Mouse (Mus musculus): Measurements from ENCODE around the gene Mucl3. TPM values are rescaled to one million over a fixed set of nuclear protein-coding genes. Genes with fewer than 3 reads are reported as not detected.

The Mucl3 gene
- polyA plus RNA-seq, 1 experiment from 2014 or later, result not detected

DNA sequence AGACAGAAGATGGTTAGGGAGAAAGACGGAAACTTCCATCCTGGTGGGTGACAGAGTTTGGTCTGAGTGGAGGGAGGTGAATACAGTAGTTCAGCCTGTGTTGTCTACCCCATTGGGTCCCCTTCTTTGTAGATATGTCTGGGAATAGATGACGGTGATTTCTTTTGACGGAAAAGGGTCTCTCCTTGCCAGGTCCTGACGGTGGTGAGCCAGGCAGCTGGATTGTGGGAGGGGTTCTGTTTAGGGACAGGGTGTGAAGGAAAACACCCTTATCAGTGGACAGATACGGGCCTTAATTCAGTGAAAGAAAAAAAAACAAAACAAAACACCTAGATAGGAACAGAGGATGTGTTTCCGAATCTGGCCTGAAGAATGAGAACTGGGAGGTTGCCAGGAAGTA is 4.1 kb downstream of the Mucl3 start:
- no peaks in the 10 kb centered on the region for H3K36me3 ChIP-seq (ENCODE audit: control insufficient read depth, insufficient read depth, low read length)
- no peaks in the 10 kb centered on the region for H3K27me3 ChIP-seq (ENCODE audit: control insufficient read depth, insufficient read depth, low read length)
- WGBS, result 85% methylated on average over 6 of the region's 6 CpGs
- no peak overlapping the region for H3K9ac ChIP-seq (replicated peaks; ENCODE audit: low read depth, low read length)
- no peak overlapping the region for H3K4me2 ChIP-seq (ENCODE audit: low read depth, low read length)
- no peaks in the 10 kb centered on the region for H3K9me3 ChIP-seq (ENCODE audit: control insufficient read depth, low read length)
- no peak for ATAC-seq (ENCODE audit: low read depth)
- H3K4me1 ChIP-seq (ENCODE audit: control insufficient read depth, insufficient read depth, low read length), result no peaks in the 10 kb centered on the region
- H3K4me3 ChIP-seq (ENCODE audit: low read depth, low read length), result no peak overlapping the region
- no peak overlapping the region for H3K27ac ChIP-seq (ENCODE audit: low read depth, low read length)

DNA sequence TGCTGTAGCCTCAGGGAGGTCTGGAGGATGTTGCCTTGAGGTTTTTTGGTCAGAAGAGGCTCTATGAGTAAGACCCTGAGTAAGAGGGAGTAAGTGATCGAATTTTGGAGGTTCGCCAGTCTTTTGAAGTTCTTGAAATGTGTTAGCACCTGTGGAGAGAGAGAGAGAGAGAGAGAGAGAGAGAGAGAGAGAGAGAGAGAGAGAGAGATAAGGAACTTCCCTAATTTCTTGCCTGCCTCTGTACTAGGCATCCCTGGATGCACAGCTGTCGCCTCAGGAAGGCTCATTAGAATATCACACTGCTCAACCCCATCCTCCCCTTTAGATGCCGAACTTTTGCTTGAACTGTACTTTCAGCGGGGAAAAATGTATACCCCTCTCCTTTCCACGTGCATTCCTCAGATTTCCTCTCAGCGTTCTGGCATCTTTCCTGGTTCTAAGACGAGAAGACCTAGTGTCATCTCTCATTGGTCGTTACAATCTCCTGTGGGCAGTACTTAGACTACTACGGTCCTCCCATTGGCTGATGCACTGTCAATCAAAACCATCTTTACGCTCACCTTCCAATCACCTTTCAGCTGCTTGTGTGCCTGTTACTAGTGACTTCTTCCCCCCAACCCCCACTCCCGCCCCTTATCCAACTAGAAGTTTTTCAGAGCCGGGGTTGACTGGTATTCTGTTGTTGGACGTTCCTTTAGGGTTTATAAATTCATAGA is 4.9 kb downstream of the Mucl3 start:
- no peaks in the 10 kb centered on the region for H3K9me3 ChIP-seq (ENCODE audit: control insufficient read depth, low read length)
- 26% methylated on average over 14 of the region's 14 CpGs for WGBS
- H3K4me3 ChIP-seq (ENCODE audit: low read depth, low read length), result no peak overlapping the region
- no peak overlapping the region for H3K9ac ChIP-seq (replicated peaks; ENCODE audit: low read depth, low read length)
- H3K36me3 ChIP-seq (ENCODE audit: control insufficient read depth, insufficient read depth, low read length), result no peaks in the 10 kb centered on the region
- peak; percentile 82 for ATAC-seq (ENCODE audit: low read depth)
- no peaks in the 10 kb centered on the region for H3K27me3 ChIP-seq (ENCODE audit: control insufficient read depth, insufficient read depth, low read length)
- H3K4me1 ChIP-seq (ENCODE audit: control insufficient read depth, insufficient read depth, low read length), result 0 out of 2 replicates have a peak, but pooled peaks cover 3% of the 10 kb centered on the region
- H3K27ac ChIP-seq (ENCODE audit: low read depth, low read length), result no peak overlapping the region
- no peak overlapping the region for H3K4me2 ChIP-seq (ENCODE audit: low read depth, low read length)

DNA sequence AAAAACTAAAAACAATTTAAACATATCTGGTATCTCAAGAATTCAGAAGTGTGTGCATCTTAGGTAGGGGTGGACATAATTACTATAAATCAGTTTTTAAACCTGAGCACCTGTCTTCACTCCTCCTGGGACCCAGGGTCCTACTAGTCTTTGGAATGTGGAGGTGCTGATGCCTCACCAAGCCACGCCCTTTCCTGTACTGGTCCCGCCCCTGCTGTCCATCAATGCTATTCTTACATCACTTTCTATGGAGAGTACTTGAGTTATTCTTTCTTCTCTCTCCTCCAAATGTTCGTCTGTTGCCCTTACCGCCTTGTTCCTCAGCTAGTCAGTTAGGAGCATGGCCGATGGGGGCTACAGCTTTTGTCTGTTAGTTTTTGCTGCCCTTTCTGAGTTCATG is 7.1 kb downstream of the Mucl3 start:
- Histone ChIP-seq H3K36me3 (ENCODE audit: control insufficient read depth, insufficient read depth, low read length) (no peaks in the 10 kb centered on the region), H3K27me3 (ENCODE audit: control insufficient read depth, insufficient read depth, low read length) (no peaks in the 10 kb centered on the region), H3K9me3 (ENCODE audit: control insufficient read depth, low read length) (no peaks in the 10 kb centered on the region), H3K4me2 (ENCODE audit: low read depth, low read length) (no peak overlapping the region), H3K27ac (ENCODE audit: low read depth, low read length) (no peak overlapping the region), H3K9ac (replicated peaks; ENCODE audit: low read depth, low read length) (no peak overlapping the region), H3K4me1 (ENCODE audit: control insufficient read depth, insufficient read depth, low read length) (0 out of 2 replicates have a peak, but pooled peaks cover 3% of the 10 kb centered on the region), H3K4me3 (ENCODE audit: low read depth, low read length) (no peak overlapping the region)
- 43% methylated on average over 5 of the region's 5 CpGs for WGBS
- ATAC-seq (ENCODE audit: low read depth), result no peak

DNA sequence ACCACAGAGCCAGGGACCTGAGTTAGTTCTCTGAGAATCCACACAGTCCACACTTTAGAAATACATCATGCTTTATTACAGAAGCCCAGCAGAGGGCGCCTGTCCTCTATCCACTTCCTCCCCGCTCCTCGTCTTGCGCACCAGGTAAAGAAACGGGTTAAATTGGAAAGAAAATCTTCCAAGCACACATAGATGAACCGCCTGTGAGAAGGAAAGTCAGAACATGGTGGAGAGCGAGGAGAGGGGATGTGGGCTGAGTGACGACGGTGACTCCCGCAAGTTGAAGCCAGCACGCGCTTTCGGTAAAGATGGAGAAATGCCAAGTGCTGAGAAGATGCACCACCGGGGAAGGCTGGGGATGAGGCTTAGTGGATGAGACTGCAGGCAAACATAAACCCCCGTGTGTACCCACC is 7.8 kb downstream of the Mucl3 start:
- WGBS, result 1% methylated on average over 15 of the region's 15 CpGs
- H3K27ac ChIP-seq (ENCODE audit: low read depth, low read length), result no peak overlapping the region
- peak; percentile 65 for ATAC-seq (ENCODE audit: low read depth)

DNA sequence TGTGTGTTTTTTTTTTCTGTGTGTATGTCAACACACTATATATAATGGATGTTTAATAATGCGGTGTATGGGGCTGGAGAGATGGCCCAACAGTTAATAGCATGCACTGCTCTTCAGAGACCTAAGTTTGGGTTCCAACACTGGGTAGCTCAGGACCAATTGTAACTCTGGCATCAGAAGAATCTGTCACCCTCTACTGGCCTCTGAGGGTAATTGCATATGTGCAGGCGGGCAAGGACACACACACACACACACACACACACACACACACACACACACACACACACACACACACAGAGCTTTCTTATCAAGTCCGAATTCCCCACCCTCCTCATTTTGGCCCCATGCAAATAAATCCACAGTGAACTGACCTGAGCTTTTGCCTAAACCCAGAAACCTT is 8.3 kb downstream of the Mucl3 start:
- Histone ChIP-seq H3K4me2 (ENCODE audit: low read depth, low read length) (no peak overlapping the region), H3K9ac (replicated peaks; ENCODE audit: low read depth, low read length) (no peak overlapping the region)
- 83% methylated on average over 3 of the region's 3 CpGs for WGBS

More for the DNA sequence above, 7.8 kb downstream of the Mucl3 start:
- H3K27me3 ChIP-seq (ENCODE audit: control insufficient read depth, insufficient read depth, low read length), result no peaks in the 10 kb centered on the region
- no peak overlapping the region for H3K9ac ChIP-seq (replicated peaks; ENCODE audit: low read depth, low read length)
- H3K9me3 ChIP-seq (ENCODE audit: control insufficient read depth, low read length), result no peaks in the 10 kb centered on the region
- no peaks in the 10 kb centered on the region for H3K36me3 ChIP-seq (ENCODE audit: control insufficient read depth, insufficient read depth, low read length)
- peak overlapping the region; percentile 8 for H3K4me3 ChIP-seq (ENCODE audit: low read depth, low read length)
- peak overlapping the region; percentile 38 for H3K4me2 ChIP-seq (ENCODE audit: low read depth, low read length)
- H3K4me1 ChIP-seq (ENCODE audit: control insufficient read depth, insufficient read depth, low read length), result 0 out of 2 replicates have a peak, but pooled peaks cover 3% of the 10 kb centered on the region

DNA sequence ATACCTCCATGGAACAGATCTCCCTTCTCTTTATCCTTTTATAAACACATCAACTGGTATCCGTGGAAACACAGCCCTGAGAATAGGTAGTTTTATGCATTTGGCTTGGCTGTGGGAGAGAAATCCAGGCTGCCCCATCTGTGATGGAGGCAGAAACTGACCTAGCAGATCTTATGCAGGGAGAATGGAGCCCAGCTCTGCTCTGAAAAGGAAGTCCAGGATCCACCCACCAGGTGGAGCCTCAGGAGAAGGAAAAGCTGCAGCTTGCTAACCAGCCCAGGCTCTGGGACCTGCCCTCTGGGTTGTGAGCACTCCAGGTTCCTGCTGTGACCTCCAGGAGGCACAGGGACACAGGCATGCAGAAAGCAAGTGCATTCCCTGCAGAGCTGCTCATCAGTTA is 9.5 kb downstream of the Mucl3 start:
- 0 out of 2 replicates have a peak, but pooled peaks cover 3% of the 10 kb centered on the region for H3K4me1 ChIP-seq (ENCODE audit: control insufficient read depth, insufficient read depth, low read length)
- no peak overlapping the region for H3K4me3 ChIP-seq (ENCODE audit: low read depth, low read length)
- no peaks in the 10 kb centered on the region for H3K27me3 ChIP-seq (ENCODE audit: control insufficient read depth, insufficient read depth, low read length)
- H3K9ac ChIP-seq (replicated peaks; ENCODE audit: low read depth, low read length), result no peak overlapping the region
- H3K9me3 ChIP-seq (ENCODE audit: control insufficient read depth, low read length), result no peaks in the 10 kb centered on the region
- no peak overlapping the region for H3K4me2 ChIP-seq (ENCODE audit: low read depth, low read length)
- 35% methylated on average over 1 of the region's 1 CpGs for WGBS
- H3K36me3 ChIP-seq (ENCODE audit: control insufficient read depth, insufficient read depth, low read length), result no peaks in the 10 kb centered on the region
- H3K27ac ChIP-seq (ENCODE audit: low read depth, low read length), result no peak overlapping the region
- no peak for ATAC-seq (ENCODE audit: low read depth)

More for the DNA sequence above, 8.3 kb downstream of the Mucl3 start:
- no peak for ATAC-seq (ENCODE audit: low read depth)
- Histone ChIP-seq H3K9me3 (ENCODE audit: control insufficient read depth, low read length) (no peaks in the 10 kb centered on the region), H3K27ac (ENCODE audit: low read depth, low read length) (no peak overlapping the region), H3K27me3 (ENCODE audit: control insufficient read depth, insufficient read depth, low read length) (no peaks in the 10 kb centered on the region), H3K4me3 (ENCODE audit: low read depth, low read length) (no peak overlapping the region), H3K4me1 (ENCODE audit: control insufficient read depth, insufficient read depth, low read length) (0 out of 2 replicates have a peak, but pooled peaks cover 3% of the 10 kb centered on the region), H3K36me3 (ENCODE audit: control insufficient read depth, insufficient read depth, low read length) (no peaks in the 10 kb centered on the region)

DNA sequence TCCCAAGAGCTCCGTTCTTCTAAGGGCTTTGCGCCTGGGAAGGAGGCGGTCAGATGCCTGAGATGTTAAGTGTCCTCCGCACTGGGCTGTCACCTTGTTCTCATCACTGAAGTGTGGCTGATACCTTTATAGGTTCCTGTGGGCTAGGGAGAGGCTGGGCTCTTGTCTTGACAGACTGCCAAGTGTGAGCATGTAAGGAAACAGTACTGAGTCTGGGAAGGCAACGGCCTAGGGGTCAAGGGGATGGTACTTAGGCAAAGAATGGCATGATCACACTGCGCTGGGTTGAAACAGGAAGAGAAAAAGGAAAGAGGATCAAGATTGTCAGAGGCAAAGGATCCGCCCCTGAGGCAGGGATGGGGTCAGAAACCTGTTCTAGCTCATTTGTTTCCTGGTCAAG is 17.0 kb downstream of the Mucl3 start, which contains the start of gene Gm9573:
Gene Gm9573, minus strand, starts transcription at position 101 of the 400 bp plus-strand sequence.
- Histone ChIP-seq H3K4me1 (ENCODE audit: control insufficient read depth, insufficient read depth, low read length) (no peaks in the 10 kb centered on the region), H3K9ac (replicated peaks; ENCODE audit: low read depth, low read length) (no peak within 1 kb of the TSS), H3K4me2 (ENCODE audit: low read depth, low read length) (no peak within 1 kb of the TSS), H3K9me3 (ENCODE audit: control insufficient read depth, low read length) (no peaks in the 10 kb centered on the region), H3K4me3 (ENCODE audit: low read depth, low read length) (no peak within 1 kb of the TSS), H3K27me3 (ENCODE audit: control insufficient read depth, insufficient read depth, low read length) (no peaks in the 10 kb centered on the region), H3K27ac (ENCODE audit: low read depth, low read length) (no peak within 1 kb of the TSS), H3K36me3 (ENCODE audit: control insufficient read depth, insufficient read depth, low read length) (no peaks in the 10 kb centered on the region)
- no peak for ATAC-seq (ENCODE audit: low read depth)
- 90% methylated on average over 7 of the region's 7 CpGs for WGBS

DNA sequence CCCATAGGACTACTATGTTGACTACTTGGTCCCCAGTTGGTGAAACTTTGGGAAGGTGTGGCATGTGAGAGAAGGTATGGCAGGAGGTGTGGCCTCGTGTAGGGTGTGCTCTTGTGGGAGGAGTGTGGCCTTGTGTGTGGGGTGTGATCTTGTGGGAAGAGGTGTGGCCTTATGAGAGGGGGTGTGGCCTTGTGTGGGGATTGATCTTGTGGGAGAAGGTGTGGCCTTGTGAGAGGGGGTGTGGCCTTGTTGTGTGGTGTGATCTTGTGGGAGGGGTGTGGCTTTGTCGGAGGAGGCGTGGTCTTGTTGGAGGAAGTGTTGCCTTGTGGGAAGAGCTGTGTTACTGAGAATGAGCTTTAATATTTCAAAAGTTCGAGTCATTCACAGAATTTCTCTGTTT is 26.4 kb downstream of the Mucl3 start:
- H3K27ac ChIP-seq (ENCODE audit: low read depth, low read length), result no peak overlapping the region
- H3K9ac ChIP-seq (replicated peaks; ENCODE audit: low read depth, low read length), result no peak overlapping the region
- 78% methylated on average over 4 of the region's 4 CpGs for WGBS
- H3K36me3 ChIP-seq (ENCODE audit: control insufficient read depth, insufficient read depth, low read length), result no peaks in the 10 kb centered on the region
- H3K4me1 ChIP-seq (ENCODE audit: control insufficient read depth, insufficient read depth, low read length), result no peaks in the 10 kb centered on the region
- H3K9me3 ChIP-seq (ENCODE audit: control insufficient read depth, low read length), result no peaks in the 10 kb centered on the region
- H3K27me3 ChIP-seq (ENCODE audit: control insufficient read depth, insufficient read depth, low read length), result no peaks in the 10 kb centered on the region
- H3K4me3 ChIP-seq (ENCODE audit: low read depth, low read length), result no peak overlapping the region
- ATAC-seq (ENCODE audit: low read depth), result no peak
- H3K4me2 ChIP-seq (ENCODE audit: low read depth, low read length), result no peak overlapping the region

DNA sequence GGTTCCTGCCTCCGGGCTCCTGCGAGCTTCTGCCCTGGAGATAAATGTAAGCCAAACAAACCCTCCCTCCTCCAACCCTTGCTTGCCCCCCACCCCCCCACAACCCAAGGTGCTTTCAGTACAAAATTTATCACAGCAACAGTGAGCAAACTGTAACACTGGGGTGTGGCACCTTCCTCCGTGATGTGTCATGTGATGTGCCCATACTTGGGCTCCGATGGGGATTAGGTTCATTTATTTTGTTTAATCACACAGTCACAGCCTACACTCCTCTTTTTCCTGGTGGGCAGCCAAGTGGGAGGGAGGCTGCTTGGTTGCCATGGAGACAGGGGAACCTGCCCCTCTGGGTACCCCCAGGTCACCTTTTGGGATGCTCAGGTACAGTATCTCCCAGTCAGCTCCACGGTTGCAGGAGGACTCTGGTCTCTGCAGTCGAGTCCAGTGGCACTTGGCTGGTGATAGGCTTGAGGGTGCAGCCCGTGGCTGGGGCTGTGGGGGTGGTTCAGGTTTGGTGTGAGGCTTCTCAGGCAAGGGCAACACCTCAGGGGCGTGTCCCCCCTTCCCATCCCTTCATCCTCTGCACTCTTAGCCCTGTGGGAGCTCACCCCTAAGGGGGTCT is 41.6 kb downstream of the Mucl3 start:
- WGBS, result 65% methylated on average over 8 of the region's 8 CpGs
- ATAC-seq (ENCODE audit: low read depth), result no peak
- Histone ChIP-seq H3K27ac (ENCODE audit: low read depth, low read length) (no peak overlapping the region), H3K9ac (replicated peaks; ENCODE audit: low read depth, low read length) (no peak overlapping the region), H3K36me3 (ENCODE audit: control insufficient read depth, insufficient read depth, low read length) (no peaks in the 10 kb centered on the region), H3K27me3 (ENCODE audit: control insufficient read depth, insufficient read depth, low read length) (no peaks in the 10 kb centered on the region), H3K4me1 (ENCODE audit: control insufficient read depth, insufficient read depth, low read length) (no peaks in the 10 kb centered on the region), H3K4me3 (ENCODE audit: low read depth, low read length) (no peak overlapping the region), H3K9me3 (ENCODE audit: control insufficient read depth, low read length) (no peaks in the 10 kb centered on the region), H3K4me2 (ENCODE audit: low read depth, low read length) (no peak overlapping the region)

All from neural tube, embryonic 14.5 days (tissue).